Mouse (Mus musculus) right cerebral cortex, adult 2 months (tissue): ENCODE measurements around the gene Nsrp1.

Experiments
- DNase-seq, 2 experiments: peaks; one replicate each; pipeline ENCODE4 v3.0.0; 2021 to 2022; ENCODE audit warnings: low spot score in 2 of 2

The Nsrp1 gene

GRCm38 (mm10) chr11:77042816-77043215 is 35.4 kb downstream of the Nsrp1 start:
- DNase-seq = no peak

- no peak for DNase-seq
Observed at GRCm38 (mm10) chr11:77041891-77042290, 36.3 kb downstream of the Nsrp1 start.

GRCm38 (mm10) chr11:77031151-77031934 is 46.9 kb downstream of the Nsrp1 start:
- DNase-seq = no peak

- no peak for DNase-seq
Observed at GRCm38 (mm10) chr11:77028157-77028556, 50.1 kb downstream of the Nsrp1 start.

- no peak for DNase-seq
Observed at GRCm38 (mm10) chr11:77026559-77026958, 51.7 kb downstream of the Nsrp1 start.

GRCm38 (mm10) chr11:77021749-77022396 is 56.4 kb downstream of the Nsrp1 start:
- DNase-seq = no peak

GRCm38 (mm10) chr11:77019539-77019938 is 58.7 kb downstream of the Nsrp1 start:
- DNase-seq = no peak

GRCm38 (mm10) chr11:77018046-77018445 is 60.2 kb downstream of the Nsrp1 start:
- no peak for DNase-seq

- DNase-seq = no peak
Observed at GRCm38 (mm10) chr11:77010762-77011475, 67.3 kb downstream of the Nsrp1 start.

GRCm38 (mm10) chr11:77009069-77010025 is 68.9 kb downstream of the Nsrp1 start:
- no peak for DNase-seq

GRCm38 (mm10) chr11:77006616-77007015 is 71.6 kb downstream of the Nsrp1 start:
- DNase-seq = no peak

GRCm38 (mm10) chr11:77005881-77006280 is 72.4 kb downstream of the Nsrp1 start:
- DNase-seq = no peak

- DNase-seq = no peak
Observed at GRCm38 (mm10) chr11:77002361-77002760, 75.9 kb downstream of the Nsrp1 start.

GRCm38 (mm10) chr11:77000741-77001140 is 77.5 kb downstream of the Nsrp1 start:
- no peak for DNase-seq

GRCm38 (mm10) chr11:76998705-76999226 is 79.5 kb downstream of the Nsrp1 start:
- peak in 1 of 2 experiments; percentile 14 for DNase-seq

GRCm38 (mm10) chr11:76997916-76998704 is 80.1 kb downstream of the Nsrp1 start, which contains the start of gene Slc6a4:
Gene Slc6a4 (plus strand): TSS chr11:76998603.
- DNase-seq = no peak

- DNase-seq = peak; percentile 66 to 75
Observed at GRCm38 (mm10) chr11:76997305-76997704, 80.9 kb downstream of the Nsrp1 start.

- DNase-seq = peak in 1 of 2 experiments; percentile 17
Observed at GRCm38 (mm10) chr11:76995966-76996672, 82.1 kb downstream of the Nsrp1 start.
